Comparison of ENCODE assay signal across 10 mouse cellular contexts in the genomic region with DNA sequence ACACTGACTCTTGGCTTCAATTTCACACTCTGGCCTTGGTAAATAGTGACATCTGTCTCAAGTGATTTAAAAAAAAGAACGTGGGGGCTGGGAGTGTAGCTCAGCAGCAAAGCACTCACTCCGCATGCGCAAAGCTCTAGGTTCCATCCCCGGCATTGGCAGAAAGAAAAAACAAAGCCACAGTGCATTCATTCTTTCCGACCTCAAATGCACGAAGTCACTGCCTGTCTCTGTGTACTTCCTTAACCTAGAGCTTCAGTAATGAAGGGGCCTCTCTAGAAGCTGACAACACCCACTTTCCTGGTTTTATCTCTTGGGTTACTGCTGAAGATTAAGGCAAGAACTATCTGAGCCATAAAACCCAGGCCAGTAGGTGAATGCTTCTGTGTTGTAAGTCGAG. TPM values are rescaled to one million over a fixed set of nuclear protein-coding genes. Genes with fewer than 3 reads are reported as not detected.
DNase-seq lines count a peak whose midpoint lies in the region; ATAC-seq and TF ChIP-seq lines count a peak whose summit lies in the region.
"Had no signal": no experiment of that assay in that cellular context is flagged by ENCODE, and none has a peak within 500 bp of the region (broad histone marks: within the 10 kb centered on the region; RNA-seq: fewer than 3 reads in every experiment).

No protein-coding gene starts in this region.

- peaks cover 66% of the 10 kb centered on the region for H3K36me3 ChIP-seq in liver, embryonic 12.5 days
- peaks cover 32% of the 10 kb centered on the region for H3K36me3 ChIP-seq in liver, postnatal 0 days (replicated peaks; ENCODE audit: insufficient read depth, low read length)
- H3K36me3 ChIP-seq in heart, embryonic 10.5 days: peaks cover 29% of the 10 kb centered on the region
- H3K36me3 ChIP-seq in thymus, adult 2 months (ENCODE audit: control insufficient read depth, insufficient read depth, low read length): no peaks in the 10 kb centered on the region; the same call in 1 of the 2 replicates

- no peak for TF ChIP-seq CTCF in liver, postnatal 0 days (IDR thresholded peaks at IDR 0.05; ENCODE audit: low read depth)
- TF ChIP-seq CTCF in thymus, adult 2 months (IDR thresholded peaks at IDR 0.05; ENCODE audit: borderline replicate concordance, control insufficient read depth, extremely low read depth, insufficient read depth, low read length, poor library complexity): no peak

- no peak overlapping the region for H3K9ac ChIP-seq in liver, embryonic 12.5 days
- H3K9ac ChIP-seq in liver, postnatal 0 days (replicated peaks): no peak overlapping the region

- H3K4me2 ChIP-seq in liver, embryonic 12.5 days: no peak overlapping the region
- no peak overlapping the region for H3K4me2 ChIP-seq in liver, postnatal 0 days (ENCODE audit: low read depth, low read length)

- no peaks in the 10 kb centered on the region for H3K9me3 ChIP-seq in liver, embryonic 12.5 days (replicated peaks)
- no peaks in the 10 kb centered on the region for H3K9me3 ChIP-seq in liver, postnatal 0 days (ENCODE audit: low read length)
- H3K9me3 ChIP-seq in heart, embryonic 10.5 days: no peaks in the 10 kb centered on the region
- H3K9me3 ChIP-seq: megakaryocyte, embryonic 14.5 days had no signal

- no peaks in the 10 kb centered on the region for H3K27me3 ChIP-seq in liver, embryonic 12.5 days (replicated peaks)
- no peaks in the 10 kb centered on the region for H3K27me3 ChIP-seq in liver, postnatal 0 days (ENCODE audit: insufficient read depth, low read length)
- no peaks in the 10 kb centered on the region for H3K27me3 ChIP-seq in heart, embryonic 10.5 days (ENCODE audit: insufficient read depth, poor library complexity, severe bottlenecking)
- no peaks in the 10 kb centered on the region for H3K27me3 ChIP-seq in thymus, adult 2 months (ENCODE audit: control insufficient read depth, insufficient read depth, low read length)
- H3K27me3 ChIP-seq: megakaryocyte, embryonic 14.5 days had no signal

- peak; percentile 34 for DNase-seq in adrenal gland, adult 2 months
- no peak for DNase-seq in adrenal gland, postnatal 4 days (ENCODE audit: low spot score in 2 of 2)
- DNase-seq in liver, postnatal 0 days: no peak
- no peak for DNase-seq in heart, embryonic 10.5 days (ENCODE audit: low spot score)
- DNase-seq in thymus, adult 2 months: peak; percentile 23
- no peak for DNase-seq in spleen, adult 18-20 months
- no peak for DNase-seq in lung, postnatal 10 days
- DNase-seq: cerebellum, adult 9-11 months had no signal

- no peak for TF ChIP-seq POLR2A in thymus, adult 2 months (IDR thresholded peaks at IDR 0.05; ENCODE audit: control insufficient read depth, extremely low read depth, insufficient read depth, low read length, poor library complexity)

- no peak for TF ChIP-seq EP300 in liver, postnatal 0 days (IDR thresholded peaks at IDR 0.05; ENCODE audit: low read depth)

- H3K4me1 ChIP-seq in liver, embryonic 12.5 days: peaks cover 18% of the 10 kb centered on the region
- H3K4me1 ChIP-seq in liver, postnatal 0 days (ENCODE audit: insufficient read depth): no peaks in the 10 kb centered on the region
- H3K4me1 ChIP-seq in heart, embryonic 10.5 days: peaks cover 25% of the 10 kb centered on the region
- no peaks in the 10 kb centered on the region for H3K4me1 ChIP-seq in thymus, adult 2 months (replicated peaks; ENCODE audit: control insufficient read depth, insufficient read depth, low read length)

- H3K4me3 ChIP-seq in liver, embryonic 12.5 days: no peak overlapping the region
- H3K4me3 ChIP-seq in liver, postnatal 0 days (ENCODE audit: low read depth, low read length): no peak overlapping the region
- H3K4me3 ChIP-seq in heart, embryonic 10.5 days: no peak overlapping the region
- H3K4me3 ChIP-seq in thymus, adult 2 months (ENCODE audit: control insufficient read depth, insufficient read depth, low read length): no peak overlapping the region
- H3K4me3 ChIP-seq: megakaryocyte, embryonic 14.5 days had no signal

- H3K27ac ChIP-seq in liver, embryonic 12.5 days: no peak overlapping the region
- no peak overlapping the region for H3K27ac ChIP-seq in liver, postnatal 0 days (ENCODE audit: low read depth)
- H3K27ac ChIP-seq in heart, embryonic 10.5 days: 0 out of 2 replicates have a peak overlapping the region, but pooled peaks have one; percentile 36
- no peak overlapping the region for H3K27ac ChIP-seq in thymus, adult 2 months (ENCODE audit: control insufficient read depth, insufficient read depth, low read length)

- 46% methylated on average over 7 of the region's 7 CpGs for WGBS in liver, embryonic 12.5 days (ENCODE audit: insufficient replicate concordance)
- 58% methylated on average over 7 of the region's 7 CpGs for WGBS in liver, postnatal 0 days (ENCODE audit: insufficient replicate concordance)
- WGBS in heart, embryonic 10.5 days: 31% methylated on average over 7 of the region's 7 CpGs
- 67% methylated on average over 7 of the region's 7 CpGs for WGBS in thymus, adult 2 months

- ATAC-seq in liver, embryonic 12.5 days: peak; percentile 64
- ATAC-seq in liver, postnatal 0 days: no peak

RNA-seq across cellular contexts. Expression of a gene that starts 45.4 kb away (rescaled TPM):
- 100 to 1,000 TPM in 1 of 2 experiments, 10 to 100 TPM in 1; 87.8 to 130 TPM for total RNA-seq in adrenal gland, adult 2 months (2021)
- polyA plus RNA-seq in adrenal gland, adult 2 months (2012; rRNA removed): 72.5 and 94.6 TPM in 2 replicates
- 10 to 100 TPM; 85.2 to 90.4 TPM for total RNA-seq in adrenal gland, postnatal 4 days (2021)
- 29.5 and 33.0 TPM in 2 replicates for polyA plus RNA-seq in liver, embryonic 12.5 days (2016; fragmentation: Nextera tagmentation; extraction: Ambion mirVana)
- polyA plus RNA-seq in liver, postnatal 0 days (2015; fragmentation: Nextera tagmentation; extraction: Ambion mirVana): 5.8 and 7.9 TPM in 2 replicates
- 43.2 and 52.5 TPM in 2 replicates for polyA plus RNA-seq in heart, embryonic 10.5 days (2016; fragmentation: Nextera tagmentation; extraction: Ambion mirVana)
- 50.8 and 56.1 TPM in 2 replicates for polyA plus RNA-seq in thymus, adult 2 months (2012; rRNA removed)

RNA-seq across cellular contexts. Expression of a gene that starts 57.4 kb away (rescaled TPM):
- under 1 TPM in 1 of 2 experiments, not detected in 1; 0.24 TPM for total RNA-seq in adrenal gland, adult 2 months (2021)
- polyA plus RNA-seq in adrenal gland, adult 2 months (2012; rRNA removed): 0.08 and 0.28 TPM in 2 replicates
- under 1 TPM; 0.20 to 0.50 TPM for total RNA-seq in adrenal gland, postnatal 4 days (2021)
- polyA plus RNA-seq in liver, embryonic 12.5 days (2016; fragmentation: Nextera tagmentation; extraction: Ambion mirVana): 0.05 and 0.06 TPM in 2 replicates
- 0.06 and 0.07 TPM in 2 replicates for polyA plus RNA-seq in liver, postnatal 0 days (2015; fragmentation: Nextera tagmentation; extraction: Ambion mirVana)
- polyA plus RNA-seq in heart, embryonic 10.5 days (2016; fragmentation: Nextera tagmentation; extraction: Ambion mirVana): 0.11 and 0.15 TPM in 2 replicates
- 0.11 and 0.19 TPM in 2 replicates for polyA plus RNA-seq in thymus, adult 2 months (2012; rRNA removed)

Comparison
In these comparisons a context has a peak if more than half of its experiments do, and no peak if none do; other contexts are left out.
1. DNase-seq: peak in adrenal gland, adult 2 months (single experiment) and thymus, adult 2 months (single experiment); none in adrenal gland, postnatal 4 days (0 of 2), liver, postnatal 0 days (single experiment), heart, embryonic 10.5 days (single experiment), spleen, adult 18-20 months (0 of 2) and lung, postnatal 10 days (single experiment).